In genomic region chr19:61226401-61226927, GRCm38 (mm10) we compare ENCODE assay signal across 9 mouse cellular contexts. TPM values are rescaled to one million over a fixed set of nuclear protein-coding genes. Genes with fewer than 3 reads are reported as not detected.
DNase-seq lines count a peak whose midpoint lies in the region; ATAC-seq and TF ChIP-seq lines count a peak whose summit lies in the region.
"Had no signal": no experiment of that assay in that cellular context is flagged by ENCODE, and none has a peak within 500 bp of the region (broad histone marks: within the 10 kb centered on the region; RNA-seq: fewer than 3 reads in every experiment).

No protein-coding gene starts in this region.

- TF ChIP-seq CTCF in gastrocnemius, adult 2 months (IDR thresholded peaks at IDR 0.05): no peak
- TF ChIP-seq CTCF in cortical plate, adult 2 months (IDR thresholded peaks at IDR 0.05; ENCODE audit: extremely low read depth, insufficient read depth, low read length): no peak
- TF ChIP-seq CTCF in kidney, adult 2 months (conservative IDR thresholded peaks at IDR 0.05; ENCODE audit: insufficient read depth, insufficient read length, low read depth, low read length): no peak

- peak; percentile 11 for ATAC-seq in granulocyte monocyte progenitor cell, adult 5-6 weeks (replicated peaks; ENCODE audit: poor library complexity, severe bottlenecking)
- ATAC-seq in limb, embryonic 15.5 days (ENCODE audit: insufficient number of reproducible peaks, low FRiP score, low TSS enrichment, low read depth): peak; percentile 16; the same call in 1 of the 2 replicates
- peak; percentile 51 for ATAC-seq in midbrain, embryonic 14.5 days (ENCODE audit: low FRiP score, low TSS enrichment)

- 2% methylated on average over 71 of the region's 71 CpGs for WGBS in kidney, adult 2 months
- 2% methylated on average over 71 of the region's 71 CpGs for WGBS in limb, embryonic 15.5 days
- 3% methylated on average over 71 of the region's 71 CpGs for WGBS in midbrain, embryonic 14.5 days

- 0 out of 2 replicates have a peak overlapping the region, but pooled peaks have one; percentile 17 for H3K9ac ChIP-seq in limb, embryonic 15.5 days
- H3K9ac ChIP-seq in midbrain, embryonic 14.5 days (replicated peaks; ENCODE audit: low read length): peak overlapping the region; percentile 37; the same call in 1 of the 2 replicates

- peak; percentile 53 for DNase-seq in gastrocnemius, adult 2 months
- no peak for DNase-seq in gastrocnemius, adult 18-20 months (ENCODE audit: low spot score)
- DNase-seq in kidney, adult 2 months: peak; percentile 63
- peak; percentile 94 for DNase-seq in midbrain, embryonic 14.5 days
- DNase-seq in spleen, postnatal 36 days (ENCODE audit: low spot score in 2 of 2): peak; percentile 69 to 73

- H3K4me2 ChIP-seq in limb, embryonic 15.5 days: peak overlapping the region; percentile 65
- peak overlapping the region; percentile 55 for H3K4me2 ChIP-seq in midbrain, embryonic 14.5 days (ENCODE audit: low read length)

- H3K36me3 ChIP-seq in kidney, adult 2 months (ENCODE audit: control insufficient read depth, insufficient read depth, low read length): no peaks in the 10 kb centered on the region
- H3K36me3 ChIP-seq in limb, embryonic 15.5 days: no peaks in the 10 kb centered on the region
- H3K36me3 ChIP-seq in midbrain, embryonic 14.5 days (ENCODE audit: control insufficient read depth, insufficient read depth, low read length): no peaks in the 10 kb centered on the region

- H3K4me1 ChIP-seq in cortical plate, adult 2 months (ENCODE audit: control insufficient read depth, insufficient read depth, low read length): no peaks in the 10 kb centered on the region
- H3K4me1 ChIP-seq in kidney, adult 2 months (ENCODE audit: control insufficient read depth, insufficient read depth, low read length): no peaks in the 10 kb centered on the region
- peaks cover 21% of the 10 kb centered on the region for H3K4me1 ChIP-seq in limb, embryonic 15.5 days
- 0 out of 2 replicates have a peak, but pooled peaks cover 5% of the 10 kb centered on the region for H3K4me1 ChIP-seq in midbrain, embryonic 14.5 days (ENCODE audit: control insufficient read depth, insufficient read depth, low read length)

- no peaks in the 10 kb centered on the region for H3K27me3 ChIP-seq in kidney, adult 2 months (replicated peaks; ENCODE audit: control insufficient read depth, insufficient read depth, low read length)
- no peaks in the 10 kb centered on the region for H3K27me3 ChIP-seq in limb, embryonic 15.5 days
- no peaks in the 10 kb centered on the region for H3K27me3 ChIP-seq in midbrain, embryonic 14.5 days (ENCODE audit: control insufficient read depth, insufficient read depth, low read length)

- H3K27ac ChIP-seq in gastrocnemius, adult 2 months: peak overlapping the region; percentile 46; the same call in 1 of the 2 replicates
- H3K27ac ChIP-seq in cortical plate, adult 2 months (ENCODE audit: insufficient read depth, low read length): peak overlapping the region; percentile 37
- H3K27ac ChIP-seq in kidney, adult 2 months (ENCODE audit: insufficient read depth, low read depth, low read length): peak overlapping the region; percentile 27; the same call in 1 of the 2 replicates
- peak overlapping the region; percentile 93 for H3K27ac ChIP-seq in limb, embryonic 15.5 days
- peak overlapping the region; percentile 93 for H3K27ac ChIP-seq in midbrain, embryonic 14.5 days (replicated peaks; ENCODE audit: low read depth, low read length)

- intact Hi-C loops in gastrocnemius, adult 2 months (cut with DNase I): no loop called here

- peak overlapping the region; percentile 71 for H3K4me3 ChIP-seq in gastrocnemius, adult 2 months
- H3K4me3 ChIP-seq in cortical plate, adult 2 months (ENCODE audit: insufficient read depth, low read length): peak overlapping the region; percentile 85
- H3K4me3 ChIP-seq in kidney, adult 2 months (ENCODE audit: insufficient read depth, low read depth, low read length): peak overlapping the region; percentile 71
- H3K4me3 ChIP-seq in limb, embryonic 15.5 days: peak overlapping the region; percentile 56
- peak overlapping the region; percentile 55 for H3K4me3 ChIP-seq in midbrain, embryonic 14.5 days (replicated peaks; ENCODE audit: low read depth, low read length)

- no peaks in the 10 kb centered on the region for H3K9me3 ChIP-seq in limb, embryonic 15.5 days
- no peaks in the 10 kb centered on the region for H3K9me3 ChIP-seq in midbrain, embryonic 14.5 days (ENCODE audit: control insufficient read depth, low read length)

- TF ChIP-seq POLR2A in cortical plate, adult 2 months (IDR thresholded peaks at IDR 0.05; ENCODE audit: extremely low read depth, insufficient read depth, low read length): no peak
- TF ChIP-seq POLR2A in kidney, adult 2 months (IDR thresholded peaks at IDR 0.05; ENCODE audit: low read depth, low read length): no peak

RNA-seq across cellular contexts. Expression of gene Csf2ra, which starts 1.8 kb away (rescaled TPM):
- 1 to 10 TPM; 1.4 to 1.5 TPM for total RNA-seq in gastrocnemius, adult 2 months (2021)
- 1 to 10 TPM in 1 of 2 experiments, under 1 TPM in 1; 0.84 to 1.5 TPM for total RNA-seq in gastrocnemius, adult 18-20 months (2021)
- polyA plus RNA-seq in cortical plate, adult 2 months (2012; rRNA removed): 133 and 150 TPM in 2 replicates
- 132 and 140 TPM in 2 replicates for total RNA-seq in granulocyte monocyte progenitor cell, adult 5-6 weeks (2014; fragmentation: Nextera tagmentation)
- 36.1 and 42.1 TPM in 2 replicates for total RNA-seq in granulocyte monocyte progenitor cell, adult 5-6 weeks (2017)
- polyA plus RNA-seq in kidney, adult 2 months (2012; rRNA removed): 63.7 and 70.5 TPM in 2 replicates
- 39.0 and 40.3 TPM in 2 replicates for polyA plus RNA-seq in limb, embryonic 15.5 days (2015; fragmentation: Nextera tagmentation; extraction: Ambion mirVana)
- polyA plus RNA-seq in midbrain, embryonic 14.5 days (2014; fragmentation: Nextera tagmentation; extraction: Ambion mirVana): 35.8 and 37.9 TPM in 2 replicates

RNA-seq across cellular contexts. Expression of gene Gm6020, which starts 42.8 kb away (rescaled TPM):
- not detected for total RNA-seq in gastrocnemius, adult 2 months (2021)
- not detected for total RNA-seq in gastrocnemius, adult 18-20 months (2021)
- polyA plus RNA-seq in cortical plate, adult 2 months (2012; rRNA removed): not detected in 2 replicates
- not detected in 2 replicates for total RNA-seq in granulocyte monocyte progenitor cell, adult 5-6 weeks (2014; fragmentation: Nextera tagmentation)
- not detected in 2 replicates for total RNA-seq in granulocyte monocyte progenitor cell, adult 5-6 weeks (2017)
- polyA plus RNA-seq in kidney, adult 2 months (2012; rRNA removed): not detected in 2 replicates
- polyA plus RNA-seq in limb, embryonic 15.5 days (2015; fragmentation: Nextera tagmentation; extraction: Ambion mirVana): not detected in 2 replicates
- polyA plus RNA-seq in midbrain, embryonic 14.5 days (2014; fragmentation: Nextera tagmentation; extraction: Ambion mirVana): not detected in 2 replicates
- polyA plus RNA-seq: C2C12 had no signal

RNA-seq across cellular contexts. Expression of gene Gm7102, which starts 50.4 kb away (rescaled TPM):
- total RNA-seq in gastrocnemius, adult 2 months (2021): not detected
- not detected for total RNA-seq in gastrocnemius, adult 18-20 months (2021)
- polyA plus RNA-seq in cortical plate, adult 2 months (2012; rRNA removed): not detected in 2 replicates
- total RNA-seq in granulocyte monocyte progenitor cell, adult 5-6 weeks (2014; fragmentation: Nextera tagmentation): not detected in 2 replicates
- 1.0 and 1.1 TPM in 2 replicates for total RNA-seq in granulocyte monocyte progenitor cell, adult 5-6 weeks (2017)
- polyA plus RNA-seq in kidney, adult 2 months (2012; rRNA removed): 0.05 TPM in 1 of 2 replicates, not detected in the other
- 0.16 TPM in 1 of 2 replicates, not detected in the other for polyA plus RNA-seq in limb, embryonic 15.5 days (2015; fragmentation: Nextera tagmentation; extraction: Ambion mirVana)
- 0.15 TPM in 1 of 2 replicates, not detected in the other for polyA plus RNA-seq in midbrain, embryonic 14.5 days (2014; fragmentation: Nextera tagmentation; extraction: Ambion mirVana)
- polyA plus RNA-seq: C2C12 had no signal

Comparison
In these comparisons a context has a peak if more than half of its experiments do, and no peak if none do; other contexts are left out.
1. H3K27ac ChIP-seq: peak in every context shown above with its lines; median percentile 93 in limb, embryonic 15.5 days; 93 in midbrain, embryonic 14.5 days; 46 in gastrocnemius, adult 2 months; 37 in cortical plate, adult 2 months; 27 in kidney, adult 2 months.